Mouse (Mus musculus): ENCODE measurements around the gene Zfp398. TPM values are rescaled to one million over a fixed set of nuclear protein-coding genes. Genes with fewer than 3 reads are reported as not detected.
A peak's percentile ranks its signal among the peaks of the same experiment; 100 is the strongest.

The Zfp398 gene
- polyA plus RNA-seq, 1 experiment, result 4.2 TPM

- H3K27me3 ChIP-seq (ENCODE audit: control insufficient read depth, insufficient read depth, low read length), result no peaks in the 10 kb centered on the region
- TF ChIP-seq POLR2A (IDR thresholded peaks at IDR 0.05; ENCODE audit: low read depth, low read length), result no peak
- no peak for TF ChIP-seq CTCF (IDR thresholded peaks at IDR 0.05; ENCODE audit: extremely low read depth, insufficient read length, insufficient replicate concordance, low read depth, low read length)
- peak within 1 kb of the TSS; percentile 83 for H3K4me3 ChIP-seq (ENCODE audit: low read depth, low read length)
- WGBS, result 4% methylated on average over 9 of the region's 9 CpGs
- H3K4me1 ChIP-seq (ENCODE audit: control insufficient read depth, insufficient read depth, insufficient read length, low read length), result peaks cover 5% of the 10 kb centered on the region; the same call in 1 of the 2 replicates
- peak within 1 kb of the TSS; percentile 81 for H3K27ac ChIP-seq (ENCODE audit: insufficient read depth, low read depth, low read length)
- peaks cover 12% of the 10 kb centered on the region for H3K36me3 ChIP-seq (ENCODE audit: control insufficient read depth, insufficient read depth, low read length)
These were observed 41.6 kb downstream of the Zfp398 start, which contains the start of gene Zfp282 for GRCm38 (mm10) chr6:47877058-47877457. Gene Zfp282, plus strand, starts transcription at chr6:47877204.

- Histone ChIP-seq H3K27me3 (ENCODE audit: control insufficient read depth, insufficient read depth, low read length) (no peaks in the 10 kb centered on the region), H3K4me3 (ENCODE audit: low read depth, low read length) (peak overlapping the region; percentile 83), H3K36me3 (ENCODE audit: control insufficient read depth, insufficient read depth, low read length) (peaks cover 13% of the 10 kb centered on the region), H3K27ac (ENCODE audit: insufficient read depth, low read depth, low read length) (peak overlapping the region; percentile 81), H3K4me1 (ENCODE audit: control insufficient read depth, insufficient read depth, insufficient read length, low read length) (peaks cover 5% of the 10 kb centered on the region; the same call in 1 of the 2 replicates)
- WGBS, result under 1% methylated on average over 71 of the region's 71 CpGs
- TF ChIP-seq CTCF (IDR thresholded peaks at IDR 0.05; ENCODE audit: extremely low read depth, insufficient read length, insufficient replicate concordance, low read depth, low read length) (peak; percentile 32), POLR2A (IDR thresholded peaks at IDR 0.05; ENCODE audit: low read depth, low read length) (peak; percentile 63; the same call in 1 of the 2 replicates)
These were observed 42.1 kb downstream of the Zfp398 start for GRCm38 (mm10) chr6:47877461-47878132.

GRCm38 (mm10) chr6:47878133-47878514 lies 42.7 kb downstream of the Zfp398 start:
- Histone ChIP-seq H3K27me3 (ENCODE audit: control insufficient read depth, insufficient read depth, low read length) (no peaks in the 10 kb centered on the region), H3K4me3 (ENCODE audit: low read depth, low read length) (peak overlapping the region; percentile 83), H3K4me1 (ENCODE audit: control insufficient read depth, insufficient read depth, insufficient read length, low read length) (peaks cover 5% of the 10 kb centered on the region; the same call in 1 of the 2 replicates), H3K36me3 (ENCODE audit: control insufficient read depth, insufficient read depth, low read length) (peaks cover 16% of the 10 kb centered on the region), H3K27ac (ENCODE audit: insufficient read depth, low read depth, low read length) (peak overlapping the region; percentile 22; the same call in 1 of the 2 replicates)
- under 1% methylated on average over 11 of the region's 11 CpGs for WGBS
- no peak for TF ChIP-seq POLR2A (IDR thresholded peaks at IDR 0.05; ENCODE audit: low read depth, low read length)
- no peak for TF ChIP-seq CTCF (IDR thresholded peaks at IDR 0.05; ENCODE audit: extremely low read depth, insufficient read length, insufficient replicate concordance, low read depth, low read length)

GRCm38 (mm10) chr6:47878593-47878992 lies 43.1 kb downstream of the Zfp398 start:
- Histone ChIP-seq H3K4me3 (ENCODE audit: low read depth, low read length) (peak overlapping the region; percentile 83), H3K4me1 (ENCODE audit: control insufficient read depth, insufficient read depth, insufficient read length, low read length) (peaks cover 5% of the 10 kb centered on the region; the same call in 1 of the 2 replicates), H3K27me3 (ENCODE audit: control insufficient read depth, insufficient read depth, low read length) (no peaks in the 10 kb centered on the region), H3K27ac (ENCODE audit: insufficient read depth, low read depth, low read length) (no peak overlapping the region), H3K36me3 (ENCODE audit: control insufficient read depth, insufficient read depth, low read length) (peaks cover 19% of the 10 kb centered on the region)
- no peak for TF ChIP-seq CTCF (IDR thresholded peaks at IDR 0.05; ENCODE audit: extremely low read depth, insufficient read length, insufficient replicate concordance, low read depth, low read length)
- TF ChIP-seq POLR2A (IDR thresholded peaks at IDR 0.05; ENCODE audit: low read depth, low read length), result no peak
- 23% methylated on average over 3 of the region's 3 CpGs for WGBS

GRCm38 (mm10) chr6:47879049-47879716 lies 43.7 kb downstream of the Zfp398 start:
- 16% methylated on average over 4 of the region's 4 CpGs for WGBS
- Histone ChIP-seq H3K27ac (ENCODE audit: insufficient read depth, low read depth, low read length) (no peak overlapping the region), H3K27me3 (ENCODE audit: control insufficient read depth, insufficient read depth, low read length) (no peaks in the 10 kb centered on the region), H3K4me1 (ENCODE audit: control insufficient read depth, insufficient read depth, insufficient read length, low read length) (peaks cover 5% of the 10 kb centered on the region; the same call in 1 of the 2 replicates), H3K4me3 (ENCODE audit: low read depth, low read length) (no peak overlapping the region), H3K36me3 (ENCODE audit: control insufficient read depth, insufficient read depth, low read length) (peaks cover 22% of the 10 kb centered on the region)
- no peak for TF ChIP-seq POLR2A (IDR thresholded peaks at IDR 0.05; ENCODE audit: low read depth, low read length)
- TF ChIP-seq CTCF (IDR thresholded peaks at IDR 0.05; ENCODE audit: extremely low read depth, insufficient read length, insufficient replicate concordance, low read depth, low read length), result no peak

- Histone ChIP-seq H3K4me3 (ENCODE audit: low read depth, low read length) (no peak overlapping the region), H3K4me1 (ENCODE audit: control insufficient read depth, insufficient read depth, insufficient read length, low read length) (peaks cover 5% of the 10 kb centered on the region; the same call in 1 of the 2 replicates), H3K36me3 (ENCODE audit: control insufficient read depth, insufficient read depth, low read length) (peaks cover 22% of the 10 kb centered on the region), H3K27ac (ENCODE audit: insufficient read depth, low read depth, low read length) (no peak overlapping the region), H3K27me3 (ENCODE audit: control insufficient read depth, insufficient read depth, low read length) (no peaks in the 10 kb centered on the region)
- no peak for TF ChIP-seq POLR2A (IDR thresholded peaks at IDR 0.05; ENCODE audit: low read depth, low read length)
- TF ChIP-seq CTCF (IDR thresholded peaks at IDR 0.05; ENCODE audit: extremely low read depth, insufficient read length, insufficient replicate concordance, low read depth, low read length), result no peak
- 90% methylated on average over 10 of the region's 10 CpGs for WGBS
These were observed 44.7 kb downstream of the Zfp398 start for GRCm38 (mm10) chr6:47880166-47880565.

GRCm38 (mm10) chr6:47888812-47889383 lies 53.4 kb downstream of the Zfp398 start:
- Histone ChIP-seq H3K27me3 (ENCODE audit: control insufficient read depth, insufficient read depth, low read length) (no peaks in the 10 kb centered on the region), H3K4me1 (ENCODE audit: control insufficient read depth, insufficient read depth, insufficient read length, low read length) (no peaks in the 10 kb centered on the region), H3K4me3 (ENCODE audit: low read depth, low read length) (no peak overlapping the region), H3K27ac (ENCODE audit: insufficient read depth, low read depth, low read length) (no peak overlapping the region), H3K36me3 (ENCODE audit: control insufficient read depth, insufficient read depth, low read length) (peaks cover 51% of the 10 kb centered on the region)
- TF ChIP-seq CTCF (IDR thresholded peaks at IDR 0.05; ENCODE audit: extremely low read depth, insufficient read length, insufficient replicate concordance, low read depth, low read length), result no peak
- no peak for TF ChIP-seq POLR2A (IDR thresholded peaks at IDR 0.05; ENCODE audit: low read depth, low read length)
- WGBS, result 81% methylated on average over 8 of the region's 8 CpGs

Data from small intestine, adult 2 months (tissue).